Mouse (Mus musculus): ENCODE measurements around the gene Plcb4.

The Plcb4 gene

GRCm38 (mm10) chr2:135855890-135856490, 197.2 kb downstream of the Plcb4 start:
- no peak for DNase-seq (ENCODE audit: low spot score in 2 of 2)

- DNase-seq (ENCODE audit: low spot score in 2 of 2): no peak
These were observed 198.0 kb downstream of the Plcb4 start for GRCm38 (mm10) chr2:135856826-135857225.

- no peak for DNase-seq (ENCODE audit: low spot score in 2 of 2)
These were observed 203.0 kb downstream of the Plcb4 start for GRCm38 (mm10) chr2:135861531-135862488.

- DNase-seq (ENCODE audit: low spot score in 2 of 2): no peak
These were observed 203.9 kb downstream of the Plcb4 start for GRCm38 (mm10) chr2:135862489-135863390.

- DNase-seq (ENCODE audit: low spot score in 2 of 2): no peak
These were observed 204.7 kb downstream of the Plcb4 start for GRCm38 (mm10) chr2:135863391-135864076.

GRCm38 (mm10) chr2:135866421-135866820, 207.6 kb downstream of the Plcb4 start:
- no peak for DNase-seq (ENCODE audit: low spot score in 2 of 2)

GRCm38 (mm10) chr2:135866838-135867237, 208.0 kb downstream of the Plcb4 start:
- no peak for DNase-seq (ENCODE audit: low spot score in 2 of 2)

- DNase-seq (ENCODE audit: low spot score in 2 of 2): no peak
These were observed 210.8 kb downstream of the Plcb4 start for GRCm38 (mm10) chr2:135869637-135870036.

- no peak for DNase-seq (ENCODE audit: low spot score in 2 of 2)
These were observed 214.3 kb downstream of the Plcb4 start for GRCm38 (mm10) chr2:135873146-135873545.

- DNase-seq (ENCODE audit: low spot score in 2 of 2): no peak
These were observed 214.9 kb downstream of the Plcb4 start for GRCm38 (mm10) chr2:135873761-135874160.

GRCm38 (mm10) chr2:135875549-135875948, 216.7 kb downstream of the Plcb4 start:
- no peak for DNase-seq (ENCODE audit: low spot score in 2 of 2)

- DNase-seq (ENCODE audit: low spot score in 2 of 2): no peak
These were observed 220.5 kb downstream of the Plcb4 start for GRCm38 (mm10) chr2:135879356-135879755.

GRCm38 (mm10) chr2:135880269-135880760, 221.5 kb downstream of the Plcb4 start:
- no peak for DNase-seq (ENCODE audit: low spot score in 2 of 2)

GRCm38 (mm10) chr2:135883359-135883758, 224.5 kb downstream of the Plcb4 start:
- no peak for DNase-seq (ENCODE audit: low spot score in 2 of 2)

- no peak for DNase-seq (ENCODE audit: low spot score in 2 of 2)
These were observed 225.8 kb downstream of the Plcb4 start for GRCm38 (mm10) chr2:135884534-135885180.

- DNase-seq (ENCODE audit: low spot score in 2 of 2): no peak
These were observed 226.8 kb downstream of the Plcb4 start for GRCm38 (mm10) chr2:135885607-135886006.

- DNase-seq (ENCODE audit: low spot score in 2 of 2): no peak
These were observed 227.4 kb downstream of the Plcb4 start for GRCm38 (mm10) chr2:135886081-135886679.

- DNase-seq (ENCODE audit: low spot score in 2 of 2): no peak
These were observed 229.0 kb downstream of the Plcb4 start for GRCm38 (mm10) chr2:135887805-135888204.

- DNase-seq (ENCODE audit: low spot score in 2 of 2): no peak
These were observed 229.4 kb downstream of the Plcb4 start for GRCm38 (mm10) chr2:135888206-135888605.

- no peak for DNase-seq (ENCODE audit: low spot score in 2 of 2)
These were observed 230.0 kb downstream of the Plcb4 start for GRCm38 (mm10) chr2:135888767-135889166.
